Mouse (Mus musculus) left cerebral cortex, adult 8-10 months (tissue): Measurements from ENCODE around the gene Rdh16. TPM values are rescaled to one million over a fixed set of nuclear protein-coding genes. Genes with fewer than 3 reads are reported as not detected.
A peak's percentile ranks its signal among the peaks of the same experiment; 100 is the strongest.
"Not testable (repeated sequence)": the region's sequence is repeated elsewhere in the genome, so short reads cannot be mapped to it uniquely, and the experiment has no call there.

Experiments
- DNase-seq, 2 experiments: peaks; one replicate each; pipeline ENCODE4 v3.0.0; 2022; ENCODE audit warnings: low spot score in 2 of 2
- total RNA-seq, 4 experiments: library from RNA; stranded (reverse); gene quantifications; 2 replicates each; pipeline ENCODE4 v1.2.4; 2022

The Rdh16 gene
- total RNA-seq, 4 experiments from 2014 or later, result 0.11 to 0.49 (median 0.34) TPM

- no peak for DNase-seq
Measured at GRCm38 (mm10) chr10:127829121-127829520, 28.2 kb downstream of the Rdh16 start.

GRCm38 (mm10) chr10:127834186-127834585 is 33.2 kb downstream of the Rdh16 start:
- not testable (repeated sequence) for DNase-seq

- DNase-seq, result no peak
Measured at GRCm38 (mm10) chr10:127835292-127835691, 34.3 kb downstream of the Rdh16 start.

GRCm38 (mm10) chr10:127837793-127838192 is 36.8 kb downstream of the Rdh16 start:
- DNase-seq, result not testable (repeated sequence)

DNA sequence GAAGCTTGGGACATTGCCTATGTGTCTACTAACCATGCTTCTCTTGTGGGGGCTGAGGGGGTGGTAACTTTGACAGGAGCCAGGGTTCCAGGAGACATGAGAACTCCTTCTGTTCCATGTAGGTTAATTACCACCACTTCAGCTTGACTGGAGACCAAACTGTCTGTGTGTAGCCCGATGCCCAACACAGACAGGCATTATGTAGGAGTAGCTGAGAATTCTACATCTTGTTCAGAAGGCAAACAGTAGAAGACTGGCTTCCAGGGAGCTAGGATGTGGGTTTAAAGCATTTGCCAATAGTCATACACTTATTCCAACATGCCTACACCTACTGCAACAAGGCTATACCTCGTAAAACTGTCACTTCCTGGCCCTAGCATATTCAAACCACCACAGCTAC is 37.6 kb downstream of the Rdh16 start:
- DNase-seq, result peak in 1 of 2 experiments; percentile 14

- DNase-seq, result no peak
Measured at GRCm38 (mm10) chr10:127840776-127841175, 39.8 kb downstream of the Rdh16 start.

- not testable (repeated sequence) for DNase-seq
Measured at GRCm38 (mm10) chr10:127845945-127846344, 45.0 kb downstream of the Rdh16 start.

DNA sequence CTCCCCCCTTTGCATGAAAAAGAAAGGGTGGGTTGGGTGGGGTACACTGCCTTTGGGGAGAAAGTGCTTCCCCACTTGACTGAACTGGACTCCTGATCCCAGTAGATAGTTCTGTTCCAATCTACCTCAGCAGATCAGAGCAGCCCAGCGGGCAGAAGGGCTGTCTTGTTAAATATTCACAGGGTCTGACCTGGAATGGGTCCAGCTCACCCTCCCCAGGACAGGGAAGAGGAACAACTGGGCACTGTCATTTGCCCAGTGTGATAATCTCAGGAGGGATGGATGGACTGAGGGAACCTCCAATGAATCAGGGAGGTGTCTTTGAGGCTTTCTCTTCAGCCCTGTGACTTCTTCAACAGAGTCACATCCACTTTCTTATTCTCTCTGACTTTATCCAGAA is 47.1 kb downstream of the Rdh16 start:
- no peak for DNase-seq

- no peak for DNase-seq
Measured at GRCm38 (mm10) chr10:127849628-127850027, 48.7 kb downstream of the Rdh16 start, which contains the start of gene Rdh19. Gene Rdh19, plus strand, starts transcription at chr10:127849928.

- DNase-seq, result no peak
Measured at GRCm38 (mm10) chr10:127856376-127856775, 55.4 kb downstream of the Rdh16 start.

DNA sequence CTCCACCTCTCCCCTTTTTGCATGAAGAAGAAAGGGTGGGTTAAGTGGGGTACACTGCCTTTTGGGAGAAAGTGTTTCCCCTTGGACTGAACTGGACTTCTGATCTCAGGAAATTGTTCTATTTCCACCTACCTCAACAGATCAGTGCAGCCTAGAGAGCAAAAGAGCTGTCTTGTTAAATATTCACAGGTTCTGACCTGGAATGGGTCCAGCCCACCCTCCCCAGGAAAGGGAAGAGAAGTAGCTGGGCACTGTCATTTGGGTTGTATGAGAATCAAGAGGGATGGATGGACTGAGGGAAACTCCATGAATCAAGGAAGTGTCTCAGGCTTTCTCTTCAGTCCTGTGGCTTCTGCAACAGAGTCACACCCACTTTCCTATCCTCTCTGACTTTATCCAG is 64.0 kb downstream of the Rdh16 start:
- DNase-seq, result no peak

GRCm38 (mm10) chr10:127866232-127866631 is 65.3 kb downstream of the Rdh16 start, which contains the start of gene Rdh16f2:
Gene Rdh16f2, plus strand, starts transcription at chr10:127866474.
- no peak for DNase-seq

GRCm38 (mm10) chr10:127872484-127872883 is 71.5 kb downstream of the Rdh16 start:
- DNase-seq, result no peak

DNA sequence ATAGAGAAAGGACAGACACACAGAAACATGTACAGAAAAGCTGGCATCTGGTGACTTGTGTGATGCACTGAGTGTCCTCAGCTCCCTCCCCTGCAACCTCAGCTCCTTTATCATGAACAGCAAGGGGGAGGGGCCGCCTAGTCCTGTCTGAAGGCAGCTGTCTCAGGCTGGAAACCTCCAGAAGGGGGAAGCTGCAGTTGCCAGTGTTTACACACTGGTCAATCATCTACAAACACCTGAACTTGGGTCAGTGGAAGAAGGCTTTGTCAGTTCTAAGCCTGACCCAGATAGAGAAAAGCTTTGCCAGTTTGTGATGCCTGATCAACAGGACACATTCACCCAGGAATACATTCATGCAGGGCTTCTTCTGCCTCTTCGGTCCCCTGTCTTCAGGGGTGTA is 76.7 kb downstream of the Rdh16 start:
- no peak for DNase-seq

DNA sequence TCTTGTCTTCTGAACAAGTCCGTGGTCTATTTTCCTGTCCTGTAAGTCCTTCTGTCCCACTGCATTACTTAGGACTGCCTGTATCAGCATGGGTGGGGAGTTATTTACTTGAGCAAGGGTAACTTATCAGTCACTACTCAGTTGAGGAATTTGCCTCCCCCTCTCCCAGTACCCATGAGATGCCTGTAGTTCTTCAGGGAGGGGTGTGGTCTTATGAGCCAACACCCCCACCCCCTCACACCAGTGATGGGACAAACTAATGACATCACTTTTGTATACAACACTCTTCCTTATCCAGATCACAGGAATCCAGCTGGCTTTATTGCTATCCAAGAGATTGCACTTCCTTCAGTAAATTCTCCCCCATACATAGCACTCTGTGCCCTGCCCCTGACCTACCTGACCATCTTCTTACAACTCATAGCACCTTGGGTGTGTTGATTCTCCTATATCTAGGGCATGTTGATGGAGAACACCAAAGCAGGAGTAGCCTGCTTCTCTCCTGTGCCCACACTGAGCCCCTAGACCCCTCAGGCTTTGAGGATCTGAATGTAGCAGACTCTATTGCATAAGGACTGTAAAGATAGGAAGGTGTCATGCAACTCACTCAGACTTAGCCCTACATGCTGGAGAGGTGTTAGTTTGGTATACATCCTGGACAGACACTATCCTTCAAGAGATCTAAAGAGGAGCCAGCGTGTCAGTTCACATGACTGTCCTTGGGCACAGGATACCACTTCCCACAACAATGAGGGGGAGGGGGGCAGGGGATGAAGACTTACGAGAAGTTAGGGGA is 77.5 kb downstream of the Rdh16 start:
- no peak for DNase-seq

- DNase-seq, result no peak
Measured at GRCm38 (mm10) chr10:127879155-127879688, 78.3 kb downstream of the Rdh16 start.

DNA sequence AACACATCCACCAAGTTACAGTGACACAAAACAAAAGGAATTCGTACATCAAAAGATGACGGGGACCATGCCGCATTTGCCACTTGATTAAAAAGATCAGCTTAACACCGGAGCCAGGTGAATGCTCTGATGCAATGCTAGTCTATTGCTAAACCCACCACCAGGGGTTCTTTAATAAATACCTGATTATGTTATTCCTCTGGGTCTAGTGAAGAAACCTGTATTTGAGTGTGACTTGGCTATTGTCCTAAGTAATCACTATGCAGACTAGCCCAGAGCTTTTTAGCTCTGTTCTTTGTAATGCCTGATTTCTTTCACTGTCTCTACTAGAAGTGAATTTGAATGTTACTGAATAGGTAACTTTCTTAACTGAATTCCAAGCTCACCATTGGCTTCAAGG is 80.1 kb downstream of the Rdh16 start:
- DNase-seq, result no peak

DNA sequence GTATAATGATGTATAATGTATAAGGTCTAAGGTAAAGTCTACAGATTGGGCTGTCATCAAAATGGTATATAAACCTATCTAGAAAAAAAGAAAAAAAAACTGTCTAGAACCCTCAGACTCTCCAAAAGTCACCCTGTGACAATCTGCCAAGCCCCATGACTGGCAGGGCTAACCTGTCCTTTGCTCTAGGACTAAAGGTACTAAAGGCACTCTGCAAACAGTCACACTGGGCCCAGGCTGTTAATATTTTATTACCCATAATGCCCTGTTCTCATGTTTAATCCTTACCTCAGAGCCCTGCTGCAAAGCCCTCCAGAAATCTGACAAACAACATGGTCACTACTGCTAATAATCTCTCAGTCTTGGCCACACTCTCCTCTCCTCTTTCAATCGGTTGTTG is 85.6 kb downstream of the Rdh16 start:
- DNase-seq, result no peak

DNA sequence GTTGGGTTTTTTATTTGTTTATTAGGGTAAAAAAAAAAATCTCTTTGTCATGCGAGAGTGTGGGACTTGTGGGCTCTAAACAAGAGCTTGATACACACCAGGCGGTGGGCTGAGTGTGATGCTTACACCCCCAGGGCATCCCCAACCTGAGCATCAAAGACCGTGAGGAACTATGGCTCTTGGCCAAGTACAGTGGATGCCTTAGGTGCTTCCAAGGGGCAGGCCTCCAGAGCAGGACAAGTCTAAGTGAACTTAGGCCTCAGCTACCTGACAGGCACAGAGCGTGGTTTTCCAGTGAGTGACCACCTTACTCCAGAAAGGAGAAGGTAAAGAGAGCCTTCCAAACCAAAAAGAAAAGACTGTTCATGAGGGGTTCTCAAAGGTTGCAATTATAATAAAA is 86.0 kb downstream of the Rdh16 start:
- DNase-seq, result no peak

DNA sequence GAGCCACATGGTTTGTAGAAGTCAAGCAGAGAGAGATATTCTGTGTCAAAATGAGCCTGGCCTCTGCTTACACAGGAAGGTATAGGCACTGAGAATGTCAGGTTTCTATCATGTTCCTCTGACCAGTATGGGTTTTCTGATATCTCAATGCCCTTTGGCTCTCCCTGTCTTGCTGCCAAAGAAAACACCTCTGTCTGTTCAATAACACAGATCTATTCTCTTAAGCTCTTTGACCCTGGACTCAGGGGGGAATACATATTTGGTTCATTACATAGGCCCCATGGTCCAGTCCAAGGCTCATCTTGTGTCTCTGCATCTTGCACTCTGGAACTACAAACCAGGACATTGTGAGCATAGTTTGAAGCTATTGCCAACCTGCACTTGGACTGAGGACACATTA is 87.7 kb downstream of the Rdh16 start, which contains the start of gene Rdh7:
TSS of gene Rdh7 (minus strand) at position 213 of the 400 bp plus-strand sequence.
- DNase-seq, result no peak

GRCm38 (mm10) chr10:127891481-127891880 is 90.5 kb downstream of the Rdh16 start:
- no peak for DNase-seq

DNA sequence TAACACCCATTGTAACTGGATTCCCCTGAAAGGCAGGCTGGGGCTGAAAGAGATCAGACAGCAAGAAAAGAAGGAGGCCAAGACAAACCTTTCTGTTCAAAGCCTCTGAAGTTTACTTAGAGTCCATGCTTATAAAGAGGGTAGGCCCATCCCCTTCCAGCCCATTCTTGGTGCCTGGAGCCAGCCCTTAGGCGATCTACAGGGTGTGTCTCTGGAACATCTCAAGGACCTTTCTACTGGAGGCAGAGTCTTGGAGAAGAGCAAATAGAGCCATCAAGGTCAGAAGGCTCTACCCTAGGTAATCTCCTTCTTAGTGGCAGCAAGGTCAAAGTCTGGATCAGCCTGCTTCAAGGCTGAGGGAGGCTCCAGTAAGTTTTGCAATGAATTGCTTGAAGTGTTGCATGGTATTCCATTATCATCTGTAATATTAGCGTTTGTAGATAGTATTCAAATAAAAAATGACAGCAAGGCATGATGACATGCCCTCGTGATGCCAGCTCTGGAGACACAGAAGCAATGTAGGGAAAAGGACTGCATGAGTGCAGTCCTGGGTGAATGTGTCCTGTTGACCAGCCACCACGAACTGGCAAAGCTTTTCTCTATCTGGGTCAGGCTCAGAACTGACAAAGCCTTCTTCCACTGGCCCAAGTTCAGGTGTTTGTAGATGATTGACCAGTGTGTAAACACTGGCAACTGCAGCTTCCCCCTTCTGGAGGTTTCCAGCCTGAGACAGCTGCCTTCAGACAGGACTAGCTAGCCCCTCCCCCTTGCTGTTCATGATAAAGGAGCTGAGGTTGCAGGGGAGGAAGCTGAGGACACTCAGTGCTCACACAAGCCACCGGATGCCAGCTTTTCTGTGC is 92.4 kb downstream of the Rdh16 start:
- not testable (repeated sequence) for DNase-seq
